Mouse (Mus musculus) forebrain, embryonic 12.5 days (tissue): ENCODE data around the gene Gm42906. TPM values are rescaled to one million over a fixed set of nuclear protein-coding genes. Genes with fewer than 3 reads are reported as not detected.

ENCODE experiments used
- ATAC-seq: fragments of 200-750 bp; cut with Nextera tagmentation; 2 replicates; pipeline ENCODE4 v1.8.0; 2017; ENCODE audit warnings: moderate TSS enrichment; ENCODE audit not compliant: low FRiP score
- H3K27ac ChIP-seq: fragments of 300-500 bp; sonication (generic); 2 replicates; pipeline ENCODE4 v1.5.1; 2016; ENCODE audit warnings: mild to moderate bottlenecking
- H3K27me3 ChIP-seq: fragments of 300-500 bp; sonication (generic); 2 replicates; pipeline ENCODE4 v1.6.1; 2016; ENCODE audit warnings: mild to moderate bottlenecking
- H3K36me3 ChIP-seq: fragments of 300-500 bp; sonication (generic); replicated peaks from 2 replicates; pipeline ENCODE4 v1.6.1; 2016; ENCODE audit warnings: mild to moderate bottlenecking
- H3K4me1 ChIP-seq: fragments of 300-500 bp; sonication (generic); 2 replicates; pipeline ENCODE4 v1.6.1; 2016
- H3K4me2 ChIP-seq: fragments of 300-500 bp; sonication (generic); 2 replicates; pipeline ENCODE4 v1.6.1; 2016; ENCODE audit warnings: mild to moderate bottlenecking, moderate library complexity
- H3K4me3 ChIP-seq: fragments of 300-500 bp; sonication (generic); replicated peaks from 2 replicates; pipeline ENCODE4 v1.5.1; 2016; ENCODE audit warnings: mild to moderate bottlenecking
- H3K9ac ChIP-seq: fragments of 300-500 bp; sonication (generic); 2 replicates; pipeline ENCODE4 v1.6.1; 2016; ENCODE audit warnings: mild to moderate bottlenecking
- H3K9me3 ChIP-seq: fragments of 300-500 bp; sonication (generic); 2 replicates; pipeline ENCODE4 v1.6.1; 2016
- WGBS: fragments of 180-500 bp; shearing (Covaris S2); methylation state at CpG from one replicate; pipeline ENCODE4 v1.1.7; 2016; 5-methylcytosine and 5-hydroxymethylcytosine counted together
- polyA plus RNA-seq: library from polyadenylated mRNA; unstranded; fragments of >200 nt; fragmentation: Nextera tagmentation; extraction: Ambion mirVana; gene quantifications from 2 replicates; pipeline ENCODE4 v1.2.1, GENCODE M21; 2016

Gm42906 gene
- polyA plus RNA-seq, 1 experiment from 2014 or later = not detected

GRCm38 (mm10) chr5:151142671-151143601, 285.0 kb downstream of the Gm42906 start:
- peak; percentile 55 for ATAC-seq
- Histone ChIP-seq H3K9me3 (no peaks in the 10 kb centered on the region), H3K9ac (no peak overlapping the region), H3K36me3 (no peaks in the 10 kb centered on the region), H3K27ac (peak overlapping the region; percentile 79), H3K27me3 (no peaks in the 10 kb centered on the region), H3K4me1 (peaks cover 16% of the 10 kb centered on the region), H3K4me2 (no peak overlapping the region), H3K4me3 (no peak overlapping the region)
- 7% methylated on average over 11 of the region's 11 CpGs for WGBS

- H3K9me3 ChIP-seq = no peaks in the 10 kb centered on the region
- no peak overlapping the region for H3K4me2 ChIP-seq
- H3K4me3 ChIP-seq = no peak overlapping the region
- no peaks in the 10 kb centered on the region for H3K27me3 ChIP-seq
- ATAC-seq = peak; percentile 63
- no peaks in the 10 kb centered on the region for H3K36me3 ChIP-seq
- no peak overlapping the region for H3K27ac ChIP-seq
- no peak overlapping the region for H3K9ac ChIP-seq
- WGBS = 44% methylated on average over 5 of the region's 5 CpGs
- H3K4me1 ChIP-seq = peaks cover 16% of the 10 kb centered on the region
Observed at GRCm38 (mm10) chr5:151142241-151142640, 285.7 kb downstream of the Gm42906 start.

GRCm38 (mm10) chr5:151137901-151138300, 290.1 kb downstream of the Gm42906 start:
- Histone ChIP-seq H3K9ac (no peak overlapping the region), H3K27me3 (no peaks in the 10 kb centered on the region), H3K4me3 (no peak overlapping the region), H3K36me3 (no peaks in the 10 kb centered on the region), H3K4me2 (no peak overlapping the region), H3K9me3 (no peaks in the 10 kb centered on the region), H3K27ac (no peak overlapping the region), H3K4me1 (peaks cover 7% of the 10 kb centered on the region)
- ATAC-seq = no peak
- 91% methylated on average over 5 of the region's 5 CpGs for WGBS

- Histone ChIP-seq H3K36me3 (no peaks in the 10 kb centered on the region), H3K4me1 (peaks cover 3% of the 10 kb centered on the region; the same call in 1 of the 2 replicates), H3K27ac (no peak overlapping the region), H3K27me3 (no peaks in the 10 kb centered on the region), H3K9me3 (no peaks in the 10 kb centered on the region), H3K4me2 (no peak overlapping the region), H3K4me3 (no peak overlapping the region), H3K9ac (no peak overlapping the region)
- WGBS = 87% methylated on average over 4 of the region's 4 CpGs
- no peak for ATAC-seq
Observed at GRCm38 (mm10) chr5:151137311-151137710, 290.7 kb downstream of the Gm42906 start.

- ATAC-seq = no peak
- Histone ChIP-seq H3K4me3 (no peak overlapping the region), H3K27me3 (no peaks in the 10 kb centered on the region), H3K36me3 (no peaks in the 10 kb centered on the region), H3K4me1 (no peaks in the 10 kb centered on the region), H3K4me2 (no peak overlapping the region), H3K27ac (no peak overlapping the region), H3K9me3 (no peaks in the 10 kb centered on the region), H3K9ac (no peak overlapping the region)
- WGBS = 79% methylated on average over 6 of the region's 6 CpGs
Observed at GRCm38 (mm10) chr5:151135965-151136364, 292.0 kb downstream of the Gm42906 start.

- Histone ChIP-seq H3K27ac (no peak overlapping the region), H3K9ac (no peak overlapping the region), H3K4me1 (no peaks in the 10 kb centered on the region), H3K9me3 (no peaks in the 10 kb centered on the region), H3K4me3 (no peak overlapping the region), H3K36me3 (no peaks in the 10 kb centered on the region), H3K4me2 (no peak overlapping the region), H3K27me3 (no peaks in the 10 kb centered on the region)
- no peak for ATAC-seq
- 89% methylated on average over 8 of the region's 8 CpGs for WGBS
Observed at GRCm38 (mm10) chr5:151135078-151135826, 292.7 kb downstream of the Gm42906 start.

GRCm38 (mm10) chr5:151134202-151134601, 293.8 kb downstream of the Gm42906 start:
- H3K9me3 ChIP-seq = no peaks in the 10 kb centered on the region
- H3K36me3 ChIP-seq = no peaks in the 10 kb centered on the region
- 89% methylated on average over 4 of the region's 4 CpGs for WGBS
- H3K4me3 ChIP-seq = no peak overlapping the region
- no peak for ATAC-seq
- no peak overlapping the region for H3K9ac ChIP-seq
- no peaks in the 10 kb centered on the region for H3K27me3 ChIP-seq
- H3K4me2 ChIP-seq = no peak overlapping the region
- no peak overlapping the region for H3K27ac ChIP-seq
- no peaks in the 10 kb centered on the region for H3K4me1 ChIP-seq

GRCm38 (mm10) chr5:151133744-151134143, 294.2 kb downstream of the Gm42906 start:
- H3K36me3 ChIP-seq = no peaks in the 10 kb centered on the region
- no peak for ATAC-seq
- 93% methylated on average over 14 of the region's 14 CpGs for WGBS

GRCm38 (mm10) chr5:151129762-151130161, 298.2 kb downstream of the Gm42906 start:
- Histone ChIP-seq H3K9me3 (no peaks in the 10 kb centered on the region), H3K27ac (no peak overlapping the region), H3K4me2 (no peak overlapping the region), H3K36me3 (no peaks in the 10 kb centered on the region), H3K27me3 (no peaks in the 10 kb centered on the region), H3K4me3 (no peak overlapping the region), H3K4me1 (no peaks in the 10 kb centered on the region), H3K9ac (no peak overlapping the region)
- ATAC-seq = no peak
- 80% methylated on average over 2 of the region's 2 CpGs for WGBS

More at GRCm38 (mm10) chr5:151133744-151134143, 294.2 kb downstream of the Gm42906 start:
- Histone ChIP-seq H3K27me3 (no peaks in the 10 kb centered on the region), H3K9ac (no peak overlapping the region), H3K27ac (no peak overlapping the region), H3K4me3 (no peak overlapping the region), H3K4me2 (no peak overlapping the region), H3K9me3 (no peaks in the 10 kb centered on the region), H3K4me1 (no peaks in the 10 kb centered on the region)

GRCm38 (mm10) chr5:151127298-151127717, 300.7 kb downstream of the Gm42906 start:
- H3K4me2 ChIP-seq = no peak overlapping the region
- H3K9me3 ChIP-seq = no peaks in the 10 kb centered on the region
- H3K4me1 ChIP-seq = no peaks in the 10 kb centered on the region
- no peak overlapping the region for H3K4me3 ChIP-seq
- no peak overlapping the region for H3K9ac ChIP-seq
- 59% methylated on average over 6 of the region's 6 CpGs for WGBS
- no peaks in the 10 kb centered on the region for H3K27me3 ChIP-seq
- no peaks in the 10 kb centered on the region for H3K36me3 ChIP-seq
- H3K27ac ChIP-seq = no peak overlapping the region
- no peak for ATAC-seq

- Histone ChIP-seq H3K27ac (no peak overlapping the region), H3K36me3 (no peaks in the 10 kb centered on the region), H3K9ac (no peak overlapping the region), H3K4me2 (no peak overlapping the region), H3K4me1 (no peaks in the 10 kb centered on the region), H3K27me3 (no peaks in the 10 kb centered on the region), H3K9me3 (no peaks in the 10 kb centered on the region), H3K4me3 (no peak overlapping the region)
- ATAC-seq = no peak
- WGBS = 85% methylated on average over 10 of the region's 10 CpGs
Observed at GRCm38 (mm10) chr5:151126608-151127005, 301.4 kb downstream of the Gm42906 start.

- 79% methylated on average over 6 of the region's 6 CpGs for WGBS
- Histone ChIP-seq H3K9ac (no peak overlapping the region), H3K4me3 (no peak overlapping the region), H3K4me1 (no peaks in the 10 kb centered on the region), H3K36me3 (no peaks in the 10 kb centered on the region), H3K4me2 (no peak overlapping the region), H3K9me3 (no peaks in the 10 kb centered on the region), H3K27me3 (no peaks in the 10 kb centered on the region), H3K27ac (no peak overlapping the region)
- ATAC-seq = no peak
Observed at GRCm38 (mm10) chr5:151125985-151126607, 301.9 kb downstream of the Gm42906 start.
